Mouse (Mus musculus) stomach, postnatal 0 days (tissue): ENCODE measurements around the gene Gm14443.
"Not testable (repeated sequence)": the region's sequence is repeated elsewhere in the genome, so short reads cannot be mapped to it uniquely, and the experiment has no call there.

Experiments used
- CTCF ChIP-seq: IDR thresholded peaks from 2 replicates; pipeline ENCODE4 v1.5.1; 2016; ENCODE audit warnings: antibody characterized with exemption, low read depth, mild to moderate bottlenecking, moderate library complexity
- EP300 ChIP-seq: optimal IDR thresholded peaks from 2 replicates; pipeline ENCODE3; 2016; ENCODE audit warnings: antibody characterized with exemption

- TF ChIP-seq EP300, CTCF: not testable (repeated sequence)
Measured at GRCm38 (mm10) chr2:175165110-175165509, 10.6 kb downstream of the Gm14443 start.
